Comparison of ENCODE assay signal across 27 mouse cellular contexts in genomic region chr8:11145251-11145650, GRCm38 (mm10).
A peak's percentile ranks its signal among the peaks of the same experiment; 100 is the strongest.
DNase-seq lines count a peak whose midpoint lies in the region; ATAC-seq and TF ChIP-seq lines count a peak whose summit lies in the region.
"Had no signal": no experiment of that assay in that cellular context is flagged by ENCODE, and none has a peak within 500 bp of the region (broad histone marks: within the 10 kb centered on the region; RNA-seq: fewer than 3 reads in every experiment).

No protein-coding gene starts in this region.

- no peak overlapping the region for H3K27ac ChIP-seq in lung, postnatal 0 days (ENCODE audit: low read length)
- H3K27ac ChIP-seq: embryonic facial prominence, embryonic 15.5 days; forebrain, embryonic 13.5 days; heart, embryonic 13.5 days; kidney, embryonic 15.5 days; layer of hippocampus, adult 2 months; midbrain, embryonic 10.5 days; midbrain, embryonic 15.5 days; neural tube, embryonic 12.5 days had no signal

- H3K27me3 ChIP-seq in lung, postnatal 0 days (replicated peaks; ENCODE audit: insufficient read depth, low read length), result no peaks in the 10 kb centered on the region
- H3K27me3 ChIP-seq: embryonic facial prominence, embryonic 15.5 days; forebrain, embryonic 13.5 days; heart, embryonic 13.5 days; kidney, embryonic 15.5 days; midbrain, embryonic 15.5 days; neural tube, embryonic 12.5 days; Patski had no signal

- no peak for TF ChIP-seq EP300 in lung, postnatal 0 days (IDR thresholded peaks at IDR 0.05)

- ATAC-seq in lung, postnatal 0 days, result no peak
- ATAC-seq: forebrain, embryonic 13.5 days; hindbrain, embryonic 16.5 days; midbrain, embryonic 15.5 days; Patski had no signal

- no peaks in the 10 kb centered on the region for H3K36me3 ChIP-seq in lung, postnatal 0 days (ENCODE audit: insufficient read depth, low read length)
- H3K36me3 ChIP-seq: embryonic facial prominence, embryonic 15.5 days; heart, embryonic 13.5 days; kidney, embryonic 15.5 days; midbrain, embryonic 10.5 days; midbrain, embryonic 15.5 days; neural tube, embryonic 12.5 days had no signal

- H3K4me1 ChIP-seq in lung, postnatal 0 days (ENCODE audit: insufficient read depth, low read depth, low read length), result no peaks in the 10 kb centered on the region
- H3K4me1 ChIP-seq: embryonic facial prominence, embryonic 15.5 days; forebrain, embryonic 13.5 days; kidney, embryonic 15.5 days; midbrain, embryonic 10.5 days; midbrain, embryonic 15.5 days; neural tube, embryonic 12.5 days had no signal

- H3K4me3 ChIP-seq in lung, postnatal 0 days (ENCODE audit: low read depth, low read length), result no peak overlapping the region
- H3K4me3 ChIP-seq: embryonic facial prominence, embryonic 15.5 days; forebrain, embryonic 13.5 days; heart, embryonic 13.5 days; kidney, embryonic 15.5 days; layer of hippocampus, adult 2 months; midbrain, embryonic 10.5 days; midbrain, embryonic 15.5 days; neural tube, embryonic 12.5 days had no signal

- peak; percentile 14 for DNase-seq in gastrocnemius, adult 18-20 months (ENCODE audit: low spot score)
- DNase-seq in gastrocnemius, adult 8-10 months (ENCODE audit: low spot score in 2 of 2), result no peak
- peak; percentile 16 to 33 for DNase-seq in lung, adult 18-20 months
- DNase-seq in lung, postnatal 0 days (ENCODE audit: low spot score), result no peak
- DNase-seq in lung, postnatal 14 days, result peak; percentile 62
- DNase-seq in skeletal muscle tissue, adult 2 months (ENCODE audit: low read depth, low spot score), result peak; percentile 17
- no peak for DNase-seq in B cell, adult 2 months
- no peak for DNase-seq in natural killer cell, adult 2 months (ENCODE audit: low spot score in 2 of 2)
- DNase-seq: adrenal gland, postnatal 10 days; cerebellum, adult 9-10 months; kidney, adult 18-20 months; kidney, postnatal 25 days; right cerebral cortex, adult 18-20 months; right cerebral cortex, postnatal 4 days; thymus, adult 2 months; thymus, postnatal 36 days had no signal

- TF ChIP-seq CTCF in lung, postnatal 0 days (IDR thresholded peaks at IDR 0.05), result no peak

- no peaks in the 10 kb centered on the region for H3K9me3 ChIP-seq in lung, postnatal 0 days (ENCODE audit: low read length)
- H3K9me3 ChIP-seq: embryonic facial prominence, embryonic 15.5 days; forebrain, embryonic 13.5 days; heart, embryonic 13.5 days; kidney, embryonic 15.5 days; midbrain, embryonic 10.5 days; midbrain, embryonic 15.5 days; neural tube, embryonic 12.5 days had no signal

- no peak overlapping the region for H3K4me2 ChIP-seq in lung, postnatal 0 days (replicated peaks; ENCODE audit: low read depth, low read length)
- H3K4me2 ChIP-seq: embryonic facial prominence, embryonic 15.5 days; forebrain, embryonic 13.5 days; heart, embryonic 13.5 days; kidney, embryonic 15.5 days; liver, embryonic 11.5 days; midbrain, embryonic 15.5 days; neural tube, embryonic 12.5 days had no signal

- no peak overlapping the region for H3K9ac ChIP-seq in lung, postnatal 0 days (replicated peaks; ENCODE audit: low read depth)
- H3K9ac ChIP-seq: embryonic facial prominence, embryonic 15.5 days; forebrain, embryonic 13.5 days; heart, embryonic 13.5 days; kidney, embryonic 15.5 days; midbrain, embryonic 15.5 days; neural tube, embryonic 12.5 days had no signal

- whole genome bisulfite sequencing in lung, postnatal 0 days, result 64% methylated on average over 3 of the region's 3 CpGs

Comparison
In these comparisons a context has a peak if more than half of its experiments do, and no peak if none do; other contexts are left out.
1. DNase-seq: peak in gastrocnemius, adult 18-20 months (single experiment), lung, adult 18-20 months (2 of 2), lung, postnatal 14 days (single experiment) and skeletal muscle tissue, adult 2 months (single experiment); none in gastrocnemius, adult 8-10 months (0 of 2), lung, postnatal 0 days (single experiment), B cell, adult 2 months (0 of 2) and natural killer cell, adult 2 months (0 of 2).